Mouse (Mus musculus) CD8-positive naive resting alpha-beta T cell, adult 2 months (primary cell): ENCODE data around the gene Fam173a.

Experiments used
- DNase-seq, 2 experiments: peaks; one replicate each; pipeline ENCODE4 v3.0.0; 2022; ENCODE audit warnings: low read depth in 2 of 2, low spot score in 2 of 2

Gene Fam173a

DNA sequence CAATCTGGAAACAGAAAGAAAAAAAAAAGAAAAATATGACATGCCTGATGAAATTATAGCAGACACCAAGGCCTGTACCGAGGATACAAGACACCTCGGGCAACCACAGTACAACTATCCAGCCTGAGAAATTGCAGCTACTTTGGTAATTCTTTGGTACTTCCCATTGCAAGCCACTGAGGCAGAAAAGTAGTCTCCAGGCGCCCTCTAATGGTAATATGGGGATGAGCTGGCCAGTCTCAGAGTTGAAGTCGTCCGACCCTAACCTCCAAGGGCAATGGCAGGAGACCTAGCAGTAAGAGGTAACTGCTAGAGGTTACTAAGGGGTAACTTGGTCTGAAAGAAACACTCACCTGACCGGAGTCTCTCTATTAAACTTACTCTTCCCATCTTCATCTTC lies 8.3 kb upstream of the Fam173a start:
- DNase-seq = peak; percentile 74 to 78

DNA sequence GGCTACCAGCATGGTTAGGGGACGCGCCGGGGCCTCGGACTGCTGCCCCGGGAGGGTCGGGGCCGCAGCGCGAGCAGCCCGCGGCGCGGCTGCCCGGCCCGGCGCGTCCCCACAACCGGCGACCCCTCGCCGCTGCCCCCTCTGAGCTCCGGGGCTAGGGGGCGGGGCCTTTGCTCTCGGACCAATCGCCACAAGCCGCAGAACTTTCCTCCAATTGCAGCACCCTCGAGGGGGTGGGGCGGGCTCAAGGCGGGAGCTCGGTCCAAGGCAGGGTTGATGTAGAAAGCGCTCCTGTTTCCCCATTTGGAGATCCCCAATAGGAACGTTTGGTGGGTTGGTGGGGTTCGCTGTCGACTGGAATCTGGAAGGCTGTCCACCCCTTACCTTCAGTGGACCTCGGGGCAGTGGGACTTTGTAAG lies 4.3 kb upstream of the Fam173a start, which contains the start of gene Metrn:
TSS of gene Metrn (minus strand) at position 186 of the 419 bp plus-strand sequence.
- DNase-seq = peak; percentile 68 to 75

DNA sequence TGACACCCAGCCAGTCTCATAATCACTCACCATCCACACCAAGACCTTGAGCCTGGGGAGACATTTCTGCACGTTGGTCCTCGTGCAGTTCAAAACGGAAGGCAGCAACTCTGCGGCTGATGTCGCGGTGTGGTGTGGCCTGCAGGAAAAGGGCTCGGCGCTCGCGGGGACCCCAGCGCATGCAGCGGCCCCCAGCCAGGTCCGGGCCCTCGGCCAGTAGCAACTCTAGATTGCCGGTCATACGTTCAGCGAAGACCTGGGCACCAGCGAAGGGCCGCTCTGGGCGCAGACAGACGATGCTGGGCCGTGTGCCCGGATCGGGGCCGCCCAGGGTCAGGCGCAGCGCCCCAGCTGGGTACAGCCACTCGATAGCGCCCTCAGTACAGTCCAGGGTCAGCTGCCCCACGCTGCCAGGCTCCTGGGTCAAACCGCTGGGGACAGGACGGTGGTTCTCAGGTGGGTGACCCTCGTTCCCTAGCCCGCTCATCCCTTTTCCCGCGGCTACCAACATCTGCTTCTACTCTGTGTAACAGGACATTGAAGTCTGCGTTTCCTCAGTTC lies 3.6 kb upstream of the Fam173a start:
- no peak for DNase-seq

DNA sequence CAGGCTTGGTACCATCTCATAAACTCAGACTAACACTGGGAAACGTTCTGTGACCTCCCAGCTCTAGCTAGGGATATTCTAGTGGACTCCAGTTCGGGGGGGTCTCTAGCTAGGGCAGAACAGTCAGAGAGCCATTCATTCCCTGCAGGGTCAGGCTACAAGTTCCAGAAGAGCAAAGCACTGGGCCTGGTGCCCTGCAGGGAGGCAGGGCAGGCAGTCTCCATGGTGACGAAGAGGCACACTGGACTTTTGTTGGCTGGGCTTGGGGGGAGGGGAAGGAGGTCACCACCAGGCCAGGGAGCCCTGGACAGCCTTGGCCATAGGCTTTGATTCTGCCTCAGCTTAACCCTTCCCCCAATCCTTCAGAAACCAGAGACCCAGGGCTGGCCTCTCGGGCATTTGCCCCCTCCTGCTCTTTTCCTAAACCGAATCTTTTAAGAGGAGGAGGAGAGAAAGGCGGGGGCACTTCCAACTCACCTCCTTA lies 3.0 kb upstream of the Fam173a start, which contains the start of gene AC134908.4:
TSS of gene AC134908.4 (minus strand) at position 51 of the 484 bp plus-strand sequence.
- no peak for DNase-seq

DNA sequence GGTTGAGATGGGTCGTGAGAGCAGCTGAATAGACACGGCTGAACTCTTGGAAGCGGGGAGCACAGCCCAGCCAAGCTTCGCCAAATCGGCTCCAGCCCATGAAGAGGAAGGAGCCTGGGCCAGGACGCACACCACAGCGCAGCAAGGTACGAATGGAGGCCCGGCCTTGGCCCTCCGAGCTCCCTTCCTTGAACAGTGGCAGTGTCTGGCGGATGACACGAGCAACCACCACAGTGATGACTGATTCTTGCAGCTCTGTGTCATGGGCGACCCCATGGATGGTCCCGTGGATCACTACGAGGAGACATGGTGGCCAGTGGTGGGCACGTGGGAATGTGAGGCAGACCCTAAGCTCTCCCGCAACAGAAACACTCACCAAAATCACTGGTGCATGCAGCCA lies 2.3 kb upstream of the Fam173a start:
- DNase-seq = no peak

DNA sequence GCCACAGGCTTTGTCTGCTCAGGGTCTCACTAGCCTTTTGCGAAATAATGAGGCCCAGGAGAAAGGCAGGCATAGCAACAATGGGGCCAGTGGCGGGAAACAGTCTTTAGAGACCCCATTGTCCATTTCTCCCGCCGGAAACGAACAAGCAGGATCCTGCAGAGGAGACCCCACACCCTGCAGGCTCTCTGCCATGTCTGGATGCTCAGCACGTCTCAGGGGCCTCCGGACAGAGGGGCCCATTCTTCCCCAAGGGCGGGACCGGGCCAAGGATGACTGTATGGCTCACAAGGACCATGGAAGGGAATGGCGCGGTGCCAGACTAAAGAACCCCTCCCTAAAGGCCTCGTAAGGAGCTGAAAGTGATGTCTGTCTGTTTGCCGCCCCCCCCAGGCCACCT lies 1.5 kb upstream of the Fam173a start:
- DNase-seq = no peak

DNA sequence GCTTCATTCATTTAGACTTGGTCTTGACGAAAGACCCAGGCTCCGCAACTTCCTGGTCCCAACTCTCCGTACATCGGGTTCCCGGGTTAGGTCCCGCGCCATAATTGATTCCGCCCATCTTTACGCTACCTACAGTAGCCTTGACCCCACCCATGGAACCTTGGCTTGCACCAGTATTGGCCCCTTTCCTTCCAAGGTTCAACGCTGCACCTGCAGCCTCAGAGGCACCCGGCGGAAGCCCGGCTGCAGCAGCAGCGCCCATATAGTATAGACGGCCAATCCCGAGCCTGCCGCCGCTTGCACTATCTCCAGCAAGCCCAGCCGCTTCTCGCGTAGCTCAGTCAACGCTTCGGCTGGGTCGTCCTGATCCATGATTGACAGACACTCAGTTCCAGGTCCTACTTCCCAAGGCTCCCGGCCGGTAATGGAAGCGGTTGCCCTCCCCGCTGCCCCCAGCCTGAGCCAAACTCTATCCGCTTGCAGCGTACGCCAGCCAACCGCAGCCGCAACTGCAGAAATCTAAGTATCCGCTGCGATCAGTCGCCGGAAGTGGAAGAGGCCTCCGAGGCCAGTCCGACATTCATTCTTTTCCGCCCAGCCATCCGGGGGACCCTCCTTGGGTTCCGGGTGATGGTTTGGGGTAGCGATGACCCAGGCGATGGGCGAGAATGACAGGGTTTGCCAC lies 716 bp downstream of the Fam173a start:
- DNase-seq = peak; percentile 80 to 87

DNA sequence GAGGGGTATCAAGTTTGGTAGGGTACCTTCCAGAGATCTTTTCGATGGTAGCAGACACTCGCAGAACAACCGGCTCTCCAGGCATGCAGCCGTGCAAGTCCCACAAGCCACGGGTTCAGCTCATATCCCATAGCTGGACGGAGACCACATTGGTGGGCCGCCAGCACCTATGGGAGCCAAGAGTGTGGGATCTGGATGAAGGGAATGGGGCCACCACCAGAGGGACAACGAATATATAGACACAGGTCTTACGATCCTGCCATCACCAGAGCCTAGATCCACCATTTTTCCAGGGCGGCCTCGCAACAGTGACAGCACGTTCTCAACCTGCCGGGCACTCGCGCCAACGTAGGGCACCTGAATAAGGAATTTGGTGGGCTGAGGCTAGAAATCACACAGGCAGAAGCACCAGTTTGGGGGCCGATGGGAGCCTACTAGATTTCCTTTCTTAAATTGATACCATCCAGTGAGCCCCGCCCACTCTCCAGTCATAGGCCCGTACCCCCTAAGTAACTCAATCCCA lies 1.3 kb downstream of the Fam173a start:
- no peak for DNase-seq

DNA sequence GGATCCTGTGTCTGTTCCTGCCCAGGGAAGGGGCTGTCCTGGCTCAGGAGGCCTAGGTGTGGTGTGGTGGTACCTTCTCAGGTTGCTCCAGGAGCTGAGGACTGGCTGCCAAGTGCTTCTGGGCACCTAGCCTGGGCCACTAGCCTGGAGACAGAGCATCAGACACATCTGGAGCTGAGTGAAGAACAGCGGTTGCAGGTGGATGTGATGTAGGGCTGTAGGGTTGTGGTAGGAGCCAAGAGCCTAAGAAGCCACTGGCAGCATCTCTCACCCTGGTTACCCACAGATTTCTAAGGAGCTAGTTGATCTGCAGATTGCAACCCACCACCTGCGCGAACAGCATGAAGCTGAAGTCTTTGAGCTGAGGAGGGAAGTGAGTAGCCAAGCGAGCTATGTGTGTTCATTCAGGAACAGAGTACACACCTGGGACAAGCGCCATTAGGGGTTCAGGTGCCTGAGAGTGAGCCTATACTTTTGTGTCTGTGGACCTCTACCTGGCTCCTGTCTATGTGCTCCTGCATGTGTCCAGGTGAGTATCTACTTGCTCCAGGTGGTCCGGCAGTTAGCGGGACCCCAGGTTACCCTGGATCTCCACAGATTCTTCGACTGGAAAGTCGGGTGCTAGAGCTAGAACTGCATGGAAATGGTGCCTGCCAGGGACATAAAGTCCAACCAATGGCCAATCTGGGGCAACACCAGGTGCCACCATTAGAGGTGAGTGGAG lies 5.8 kb downstream of the Fam173a start:
- DNase-seq = no peak

DNA sequence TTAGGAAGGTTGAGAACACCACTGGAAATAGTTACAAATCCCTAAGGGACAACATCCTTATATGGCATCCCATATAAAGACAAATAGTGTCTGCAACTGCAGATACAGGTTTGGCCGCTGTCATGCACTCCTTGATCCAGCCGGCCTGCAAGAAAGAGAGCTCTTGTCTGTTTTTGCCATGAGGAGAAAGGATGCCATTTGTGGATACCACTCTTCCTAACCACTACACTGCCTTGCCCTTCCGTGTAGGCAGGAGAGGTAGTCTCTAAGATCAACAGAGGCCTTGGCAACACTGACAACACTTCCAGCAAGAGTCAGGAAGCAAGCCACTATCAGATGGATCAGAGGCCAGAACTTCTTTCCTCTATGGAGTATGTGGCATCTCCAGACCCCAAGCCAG lies 6.4 kb downstream of the Fam173a start, which contains the start of gene Ccdc78:
TSS of gene Ccdc78 (plus strand) at position 301 of the 400 bp plus-strand sequence.
- no peak for DNase-seq

DNA sequence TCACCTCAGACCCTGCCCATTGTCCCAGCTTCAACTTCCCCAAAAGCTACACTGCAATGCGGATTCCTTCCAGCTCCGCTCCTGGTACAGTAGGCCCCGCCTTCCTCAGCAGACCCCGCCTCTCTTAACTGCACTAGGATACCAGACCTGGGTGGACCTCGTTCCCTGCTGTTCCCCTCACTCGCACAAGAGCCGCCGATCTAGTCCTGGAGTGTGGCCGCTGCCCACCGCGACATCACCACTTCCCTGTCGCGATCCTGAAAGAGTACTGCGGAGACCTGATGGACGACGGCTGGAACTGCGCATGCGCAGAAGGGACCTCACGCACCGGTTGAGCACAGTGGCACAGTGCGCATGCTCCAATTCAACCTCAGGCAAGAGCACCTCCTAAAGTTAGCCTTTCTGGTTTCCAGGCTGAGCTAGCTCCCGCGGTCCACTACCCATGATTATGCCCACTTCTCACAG lies 7.4 kb downstream of the Fam173a start, which contains the start of gene Haghl:
TSS of gene Haghl (minus strand) at position 393 of the 465 bp plus-strand sequence.
- DNase-seq = peak; percentile 94

DNA sequence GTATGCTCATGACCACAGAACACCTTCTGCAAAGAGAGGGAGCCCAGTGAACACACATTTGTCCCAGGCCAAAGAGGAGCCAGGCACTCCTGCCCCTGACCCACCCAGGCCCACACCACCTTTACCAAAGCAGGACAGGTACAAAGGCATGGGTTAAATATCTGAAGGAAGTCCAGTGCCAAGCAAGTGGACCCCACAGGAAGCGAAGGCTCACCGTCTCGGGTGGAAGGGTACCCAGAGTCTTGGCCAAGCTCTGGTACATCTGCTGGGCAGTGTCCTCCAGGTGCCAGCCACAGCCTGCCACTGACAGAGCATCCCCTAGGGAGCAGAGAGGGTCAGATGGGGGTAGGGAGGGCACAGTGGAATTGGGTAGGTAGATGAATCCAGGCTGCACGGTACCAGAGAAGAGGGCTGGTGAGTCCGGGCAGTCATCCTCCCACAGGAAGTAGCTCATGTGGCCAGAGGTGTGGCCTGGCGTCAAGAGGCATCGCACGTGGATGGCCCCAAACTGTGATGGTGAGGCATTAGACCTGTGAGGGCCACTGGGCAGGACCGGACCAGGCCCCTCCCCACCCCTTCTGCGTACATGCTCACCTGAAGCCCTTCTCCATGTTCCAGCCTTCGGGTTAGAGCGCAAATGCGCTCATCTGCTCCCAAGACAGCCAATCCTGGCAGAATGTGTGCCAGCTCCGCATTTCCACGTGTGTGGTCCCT lies 8.7 kb downstream of the Fam173a start:
- DNase-seq = no peak

DNA sequence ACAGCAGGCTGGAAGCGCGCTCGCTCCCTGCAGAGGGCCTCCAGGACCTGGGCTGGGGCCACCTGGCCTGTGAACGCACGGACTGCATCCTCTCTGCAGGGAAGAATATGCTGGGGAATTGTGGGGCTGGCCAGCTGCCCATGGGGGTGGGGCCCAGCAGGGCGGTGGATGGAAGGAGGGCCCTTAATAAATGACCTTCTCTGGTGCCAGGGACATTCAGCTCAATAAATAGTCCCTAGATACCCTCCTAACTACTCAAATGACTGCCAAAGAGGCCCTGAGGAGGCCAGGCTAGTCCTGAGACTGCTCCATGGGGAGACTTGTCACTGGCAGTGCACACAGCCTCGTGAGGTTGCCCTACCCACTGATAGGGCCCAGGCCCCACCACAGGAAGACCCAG lies 9.6 kb downstream of the Fam173a start:
- DNase-seq = no peak

DNA sequence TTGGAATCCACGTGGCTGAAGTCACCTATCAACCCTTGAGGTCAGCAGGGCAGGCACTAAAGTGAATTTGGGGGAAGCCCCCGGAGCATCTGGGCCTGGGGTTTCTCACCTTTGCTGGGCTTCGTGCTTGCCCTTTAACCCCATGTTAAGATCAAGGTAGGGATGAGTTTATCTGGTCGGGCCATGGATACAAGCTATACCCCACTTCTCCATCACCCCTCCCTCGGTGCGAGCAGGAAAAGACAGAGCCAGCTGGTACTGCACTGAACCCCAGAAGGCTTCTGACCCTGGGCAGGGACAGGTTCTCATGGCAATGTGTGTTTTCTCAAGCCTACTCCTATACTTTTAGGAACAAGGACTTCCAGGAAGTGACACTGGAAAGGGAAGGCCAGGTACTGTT lies 11.4 kb downstream of the Fam173a start:
- DNase-seq = no peak

DNA sequence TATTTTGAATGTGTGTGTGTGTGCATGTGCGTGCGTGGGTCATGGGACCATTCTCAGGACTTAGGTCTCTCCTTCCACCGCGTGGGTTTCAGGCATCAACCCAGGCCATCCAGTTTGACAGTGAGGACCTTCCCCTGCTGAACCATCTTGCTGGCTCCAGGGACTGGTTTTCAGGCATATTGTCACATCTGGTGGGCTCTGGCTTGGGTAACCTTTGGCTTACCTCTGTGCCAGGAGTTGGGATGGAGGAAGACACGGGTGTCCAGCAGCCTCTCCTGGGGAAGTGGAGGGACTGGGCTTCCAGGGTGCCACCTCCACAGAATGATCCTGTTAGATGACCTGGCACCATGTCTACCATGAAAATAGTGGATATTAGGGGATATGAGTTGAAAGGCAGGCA lies 14.8 kb downstream of the Fam173a start:
- no peak for DNase-seq

DNA sequence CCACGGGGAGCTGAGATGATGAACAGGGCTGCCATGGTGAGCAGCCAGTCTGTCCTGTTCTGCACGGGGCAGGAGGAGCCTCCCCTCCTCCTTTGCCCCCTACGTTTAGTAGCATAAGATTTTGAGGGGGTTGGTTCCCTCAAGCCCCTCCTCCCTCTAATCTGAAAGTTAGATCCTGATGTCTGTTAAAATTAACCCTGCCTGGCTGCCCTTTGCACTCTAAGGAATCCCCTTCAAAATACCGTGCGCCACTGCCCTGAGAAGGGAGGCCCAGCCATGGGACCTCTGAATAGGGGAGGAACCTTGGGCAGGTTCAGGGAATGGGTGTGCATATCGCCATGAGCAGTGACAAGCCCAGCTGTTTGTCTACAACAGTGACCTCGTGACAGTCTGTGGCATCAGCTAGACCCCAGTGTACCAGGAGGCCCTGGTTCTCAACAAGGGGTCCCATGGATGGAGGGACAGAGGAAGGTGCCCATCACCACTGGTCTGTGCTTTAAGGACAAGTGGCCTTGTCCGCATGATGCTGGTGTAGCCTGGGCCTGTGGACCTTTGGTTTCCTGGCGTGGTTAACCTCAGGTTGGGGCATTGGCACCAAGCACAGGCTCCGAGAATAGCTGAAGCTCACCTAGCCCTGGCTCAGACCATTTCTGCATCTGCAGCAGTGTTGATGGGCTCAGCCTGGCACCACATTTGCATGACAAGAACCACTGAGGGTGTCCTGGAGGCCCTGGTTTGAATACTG lies 17.2 kb downstream of the Fam173a start:
- no peak for DNase-seq

DNA sequence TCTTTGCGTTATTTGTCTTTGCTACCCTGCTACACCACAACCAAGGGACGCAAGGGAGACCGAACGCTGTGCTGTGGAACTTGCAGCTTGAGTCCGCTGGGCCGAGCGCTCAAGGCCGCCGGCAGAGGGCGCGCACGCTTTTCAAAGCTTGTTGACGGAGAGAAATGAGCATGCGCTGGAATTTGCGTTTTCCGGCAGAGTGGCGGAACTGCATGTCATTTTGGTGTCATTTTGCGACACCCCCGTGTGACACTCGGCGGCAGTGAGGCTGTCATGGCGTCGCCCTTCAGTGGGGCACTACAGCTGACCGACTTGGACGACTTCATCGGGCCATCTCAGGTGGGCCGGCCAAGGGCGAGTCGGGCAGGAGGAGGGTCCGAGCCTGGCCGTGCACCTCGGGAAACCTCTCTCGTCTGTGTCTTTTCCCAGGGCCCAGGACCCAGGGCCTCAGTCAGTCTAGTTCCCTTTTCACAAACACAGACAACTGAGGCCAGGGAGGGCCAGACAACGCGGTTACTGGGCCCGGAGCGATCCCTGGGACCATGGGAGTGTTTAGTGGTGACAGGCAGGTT lies 19.1 kb downstream of the Fam173a start, which contains the start of gene Narfl:
TSS of gene Narfl (plus strand) at position 228 of the 572 bp plus-strand sequence.
- DNase-seq = peak; percentile 97 to 98

DNA sequence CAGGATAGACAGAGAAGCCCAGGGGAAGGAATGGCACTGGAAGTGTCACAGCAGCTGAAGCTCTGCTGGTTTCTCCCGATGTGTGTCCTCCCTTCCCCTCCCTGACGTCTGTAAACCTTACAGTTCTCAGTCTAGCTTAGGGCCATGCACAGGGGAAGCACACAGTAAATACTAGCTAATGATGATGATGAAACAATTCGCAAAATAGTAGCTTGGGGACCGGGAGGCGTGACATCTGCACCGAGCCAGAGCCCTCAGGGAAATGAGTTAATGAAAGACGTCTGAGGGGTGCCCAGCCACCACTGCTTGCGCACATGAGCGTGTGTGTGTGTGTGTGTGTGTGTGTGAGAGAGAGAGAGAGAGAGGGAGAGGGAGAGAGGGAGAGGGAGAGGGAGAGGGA lies 23.4 kb downstream of the Fam173a start:
- no peak for DNase-seq

DNA sequence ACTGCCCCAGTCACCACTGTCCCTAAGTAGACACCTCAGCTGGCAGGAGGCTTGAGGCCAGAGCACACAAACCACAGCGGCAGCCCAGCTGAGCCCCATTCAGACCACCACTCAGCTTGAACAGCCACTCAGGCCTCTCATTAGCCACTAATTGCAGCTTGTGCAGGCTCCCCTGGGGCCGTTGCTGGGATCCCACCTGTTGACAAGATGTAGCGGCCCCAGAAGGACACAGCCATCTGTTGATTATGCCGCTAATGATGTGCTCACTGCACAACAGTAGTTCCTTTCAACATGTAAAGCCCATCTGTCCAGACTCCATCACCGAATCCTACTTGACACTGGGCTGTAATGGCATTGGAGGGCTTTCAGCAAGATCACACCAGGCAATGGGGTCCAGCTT lies 26.8 kb downstream of the Fam173a start:
- DNase-seq = no peak

DNA sequence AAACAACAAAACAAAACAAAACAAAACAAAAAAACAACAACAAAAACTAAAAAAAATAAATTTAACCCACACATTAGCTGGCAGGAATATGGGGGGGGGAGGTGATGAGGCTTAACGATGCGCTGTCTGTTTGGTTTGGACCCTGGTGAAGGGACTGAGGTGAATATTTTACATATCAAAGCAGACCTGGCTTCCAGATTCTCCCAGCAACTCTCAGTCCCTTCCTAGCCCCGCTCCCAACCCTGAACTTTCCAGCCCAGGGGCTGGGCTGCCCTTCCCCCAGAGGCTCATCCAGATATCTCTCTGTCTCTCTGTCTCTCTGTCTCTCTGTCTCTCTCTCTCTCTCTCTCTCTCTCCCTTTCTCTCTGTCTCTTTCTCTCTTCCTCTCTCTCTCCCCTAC lies 30.1 kb downstream of the Fam173a start:
- DNase-seq = no peak
